Mouse (Mus musculus) heart, postnatal 4 days (tissue): ENCODE data around the gene Taf13. TPM values are rescaled to one million over a fixed set of nuclear protein-coding genes. Genes with fewer than 3 reads are reported as not detected.
A peak's percentile ranks its signal among the peaks of the same experiment; 100 is the strongest.

Source experiments
- DNase-seq: peaks from one replicate; pipeline ENCODE4 v3.0.0; 2021
- microRNA-seq, 2 experiments: library from miRNA; unstranded; fragments of <30 nt; microRNA quantifications; one replicate each; pipeline ENCODE4 v1.2.0; 2021 to 2022
- total RNA-seq, 2 experiments: library from RNA; stranded (reverse); gene quantifications; 2 replicates each; pipeline ENCODE4 v1.2.3; 2021

Taf13 gene
- total RNA-seq, 2 experiments from 2014 or later, result 15.1 to 17.0 TPM

GRCm38 (mm10) chr3:108574018-108574417 is 2.5 kb downstream of the Taf13 start:
- DNase-seq, result no peak

GRCm38 (mm10) chr3:108584580-108584979 is 13.1 kb downstream of the Taf13 start:
- no peak for DNase-seq

- no peak for DNase-seq
These were observed 16.9 kb downstream of the Taf13 start for GRCm38 (mm10) chr3:108588446-108588845.

GRCm38 (mm10) chr3:108590786-108591529 is 19.5 kb downstream of the Taf13 start, which contains the start of gene Wdr47:
Gene Wdr47 (plus strand): TSS chr3:108591279.
- peak; percentile 96 for DNase-seq

GRCm38 (mm10) chr3:108591530-108592522 is 20.3 kb downstream of the Taf13 start:
- DNase-seq, result no peak

- no peak for DNase-seq
These were observed 37.4 kb downstream of the Taf13 start for GRCm38 (mm10) chr3:108608906-108609305.

Small RNA genes within 50 kb of the gene (microRNA-seq; reads per million reads assigned to microRNA genes)
- gene Gm22860, result 0 reads per million in 2 experiments

Other genes starting within 250 kb of the Taf13 start
- gene Mybphl, start 206.8 kb upstream of the Taf13 start, total RNA-seq, result 10 to 100 TPM; 44.7 to 57.2 TPM
- gene Psrc1, start 187.9 kb upstream of the Taf13 start, total RNA-seq, result 1 to 10 TPM; 6.7 to 8.8 TPM
- 1 to 10 TPM; 9.0 to 9.5 TPM for gene Celsr2, start 156.1 kb upstream of the Taf13 start, total RNA-seq
- 10 to 100 TPM; 88.2 to 90.6 TPM for gene Sars, start 126.5 kb upstream of the Taf13 start, total RNA-seq
- not detected for gene 1700013F07Rik, start 37.5 kb upstream of the Taf13 start, total RNA-seq
- under 1 TPM; 0.21 to 0.29 TPM for gene 5330417C22Rik, start 35.2 kb upstream of the Taf13 start, total RNA-seq
- 10 to 100 TPM; 32.4 to 34.7 TPM for gene Tmem167b, start 9.2 kb upstream of the Taf13 start, total RNA-seq
- 1 to 10 TPM; 9.1 to 9.2 TPM for gene Wdr47, start 19.6 kb downstream of the Taf13 start, total RNA-seq
- 10 to 100 TPM; 29.4 to 33.6 TPM for gene Clcc1, start 82.2 kb downstream of the Taf13 start, total RNA-seq
- 10 to 100 TPM; 24.0 to 24.7 TPM for gene Gpsm2, start 150.6 kb downstream of the Taf13 start, total RNA-seq
- under 1 TPM; 0.12 to 0.23 TPM for gene Aknad1, start 168.0 kb downstream of the Taf13 start, total RNA-seq